Mouse (Mus musculus): Measurements from ENCODE around the gene Rgs1.

Gene Rgs1

DNA sequence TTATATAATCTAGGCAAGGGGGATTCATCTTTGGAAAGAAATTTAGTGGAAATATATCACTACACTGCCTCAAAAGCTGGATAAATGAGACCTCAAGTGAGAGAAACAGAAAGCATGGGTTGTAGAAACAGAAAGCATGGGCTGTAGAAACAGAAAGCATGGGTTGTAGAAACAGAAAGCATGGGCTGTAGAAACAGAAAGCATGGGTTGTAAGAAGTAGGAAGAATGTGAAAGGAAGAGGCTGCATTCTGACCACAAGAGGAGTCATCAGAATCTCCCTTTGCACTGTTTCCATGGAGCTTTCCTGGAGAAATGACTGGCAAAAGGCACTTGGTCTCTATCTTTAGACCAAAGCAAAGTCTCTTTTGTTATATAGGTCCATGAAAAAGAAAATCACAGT lies 33.8 kb downstream of the Rgs1 start:
- no peaks in the 10 kb centered on the region for H3K36me3 ChIP-seq (ENCODE audit: control insufficient read depth, insufficient read depth, low read length, poor library complexity, severe bottlenecking)
- DNase-seq (ENCODE audit: low read depth, low spot score) = no peak
- no peaks in the 10 kb centered on the region for H3K27me3 ChIP-seq (ENCODE audit: control insufficient read depth, insufficient read depth, low read length, poor library complexity, severe bottlenecking)

- Histone ChIP-seq H3K27me3 (ENCODE audit: control insufficient read depth, insufficient read depth, low read length, poor library complexity, severe bottlenecking) (no peaks in the 10 kb centered on the region), H3K36me3 (ENCODE audit: control insufficient read depth, insufficient read depth, low read length, poor library complexity, severe bottlenecking) (no peaks in the 10 kb centered on the region)
- no peak for DNase-seq (ENCODE audit: low read depth, low spot score)
Observed at GRCm38 (mm10) chr1:144210912-144211311, 38.1 kb downstream of the Rgs1 start.

DNA sequence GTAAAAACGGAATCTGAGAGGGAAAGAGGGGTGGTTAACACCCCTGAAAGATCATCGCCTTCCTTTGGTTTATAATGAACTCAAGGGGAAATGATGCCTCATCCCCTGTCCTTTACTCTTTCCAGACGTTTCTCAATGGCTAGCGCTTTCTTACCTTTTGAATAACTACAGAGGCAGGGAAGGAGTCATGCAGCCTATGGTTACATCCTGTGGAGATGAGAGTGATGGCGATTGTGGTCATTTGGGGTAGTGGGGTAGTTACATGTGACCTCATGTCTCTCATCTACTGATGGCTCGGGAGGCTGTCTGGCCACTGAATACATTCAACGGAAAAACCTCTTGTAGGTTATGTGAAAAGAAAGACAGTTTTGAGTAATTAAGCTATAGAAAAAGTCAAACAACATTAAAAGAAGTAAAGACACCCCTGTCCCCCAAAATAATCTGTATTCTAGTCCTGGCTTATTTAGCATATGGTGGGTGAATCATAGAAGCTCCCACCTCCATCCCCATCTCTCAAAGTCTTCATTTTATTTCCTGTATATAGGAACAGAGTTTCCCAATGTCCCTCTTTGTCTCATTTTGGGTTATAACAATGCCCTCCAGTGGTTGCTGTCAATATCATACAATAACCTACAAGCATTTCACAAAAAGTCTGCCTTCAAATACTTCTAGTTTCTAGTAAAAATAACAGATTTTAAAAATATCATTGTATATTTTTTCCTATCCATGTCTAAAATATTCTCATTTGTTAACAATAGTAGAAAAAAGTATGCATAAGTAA lies 42.6 kb downstream of the Rgs1 start:
- no peak for DNase-seq (ENCODE audit: low read depth, low spot score)
- H3K36me3 ChIP-seq (ENCODE audit: control insufficient read depth, insufficient read depth, low read length, poor library complexity, severe bottlenecking) = no peaks in the 10 kb centered on the region
- no peaks in the 10 kb centered on the region for H3K27me3 ChIP-seq (ENCODE audit: control insufficient read depth, insufficient read depth, low read length, poor library complexity, severe bottlenecking)

DNA sequence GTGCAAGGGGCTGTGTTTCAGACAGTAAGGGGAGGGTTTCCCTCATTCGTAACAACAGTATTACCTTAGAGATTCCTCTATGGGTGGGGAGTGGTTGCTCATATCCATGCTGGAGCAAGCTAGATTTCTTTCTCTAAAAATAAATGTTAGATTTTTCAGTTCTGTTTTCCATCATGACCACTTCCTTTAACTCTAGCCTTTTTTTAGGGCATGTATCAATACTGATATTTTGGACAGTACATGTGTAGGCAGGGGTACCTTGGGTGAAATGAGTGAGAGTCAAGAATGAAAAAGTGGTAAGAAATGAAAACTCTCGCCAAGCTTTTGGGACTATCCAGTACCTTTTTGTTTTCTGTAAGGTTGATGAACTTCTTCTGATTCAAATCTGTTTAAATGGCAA lies 44.3 kb downstream of the Rgs1 start:
- Histone ChIP-seq H3K36me3 (ENCODE audit: control insufficient read depth, insufficient read depth, low read length, poor library complexity, severe bottlenecking) (no peaks in the 10 kb centered on the region), H3K27me3 (ENCODE audit: control insufficient read depth, insufficient read depth, low read length, poor library complexity, severe bottlenecking) (no peaks in the 10 kb centered on the region)
- DNase-seq (ENCODE audit: low read depth, low spot score) = peak; percentile 39

DNA sequence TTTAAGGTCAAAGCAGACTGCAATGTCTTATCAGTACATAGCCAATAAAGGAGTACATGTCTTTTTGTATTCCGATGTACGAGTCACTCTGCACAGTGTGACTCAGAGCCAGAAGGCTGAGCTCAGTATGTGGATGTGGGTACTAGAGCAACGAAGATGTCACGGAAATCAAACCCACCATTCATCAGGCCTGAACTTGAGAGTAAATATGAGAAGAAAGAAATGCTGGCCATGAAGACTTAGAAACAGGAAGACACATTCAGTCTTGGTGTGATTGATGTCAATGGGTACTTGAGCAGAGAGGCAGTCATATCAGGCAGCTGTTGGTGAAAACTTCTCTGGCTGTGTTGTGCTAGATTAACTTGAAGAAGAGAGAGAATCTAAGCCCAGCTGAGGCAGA lies 46.1 kb downstream of the Rgs1 start:
- Histone ChIP-seq H3K27me3 (ENCODE audit: control insufficient read depth, insufficient read depth, low read length, poor library complexity, severe bottlenecking) (no peaks in the 10 kb centered on the region), H3K36me3 (ENCODE audit: control insufficient read depth, insufficient read depth, low read length, poor library complexity, severe bottlenecking) (no peaks in the 10 kb centered on the region)
- DNase-seq (ENCODE audit: low read depth, low spot score) = peak; percentile 69

DNA sequence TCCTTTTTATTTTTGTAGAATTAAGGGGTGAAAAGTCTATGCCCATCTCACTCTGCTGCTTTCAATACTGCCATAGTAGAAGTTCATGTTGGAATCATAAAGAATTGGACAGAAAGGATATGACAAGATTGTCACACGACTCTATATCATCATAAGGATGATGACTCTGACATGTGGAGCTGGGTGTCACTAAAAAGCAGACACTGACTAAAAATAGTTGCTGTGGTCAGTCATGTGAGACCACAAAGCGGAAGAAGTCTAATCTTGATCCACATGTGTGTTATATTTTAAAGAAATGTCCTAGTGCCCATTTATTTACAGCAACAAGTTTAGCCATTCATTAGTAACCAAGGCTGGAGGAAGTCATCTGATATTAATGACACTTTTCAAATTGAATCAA lies 48.5 kb downstream of the Rgs1 start:
- Histone ChIP-seq H3K27me3 (ENCODE audit: control insufficient read depth, insufficient read depth, low read length, poor library complexity, severe bottlenecking) (no peaks in the 10 kb centered on the region), H3K36me3 (ENCODE audit: control insufficient read depth, insufficient read depth, low read length, poor library complexity, severe bottlenecking) (no peaks in the 10 kb centered on the region)
- DNase-seq (ENCODE audit: low read depth, low spot score) = peak; percentile 92

- no peak for DNase-seq (ENCODE audit: low read depth, low spot score)
- no peaks in the 10 kb centered on the region for H3K27me3 ChIP-seq (ENCODE audit: control insufficient read depth, insufficient read depth, low read length, poor library complexity, severe bottlenecking)
- no peaks in the 10 kb centered on the region for H3K36me3 ChIP-seq (ENCODE audit: control insufficient read depth, insufficient read depth, low read length, poor library complexity, severe bottlenecking)
Observed at GRCm38 (mm10) chr1:144199538-144199937, 49.5 kb downstream of the Rgs1 start.

DNA sequence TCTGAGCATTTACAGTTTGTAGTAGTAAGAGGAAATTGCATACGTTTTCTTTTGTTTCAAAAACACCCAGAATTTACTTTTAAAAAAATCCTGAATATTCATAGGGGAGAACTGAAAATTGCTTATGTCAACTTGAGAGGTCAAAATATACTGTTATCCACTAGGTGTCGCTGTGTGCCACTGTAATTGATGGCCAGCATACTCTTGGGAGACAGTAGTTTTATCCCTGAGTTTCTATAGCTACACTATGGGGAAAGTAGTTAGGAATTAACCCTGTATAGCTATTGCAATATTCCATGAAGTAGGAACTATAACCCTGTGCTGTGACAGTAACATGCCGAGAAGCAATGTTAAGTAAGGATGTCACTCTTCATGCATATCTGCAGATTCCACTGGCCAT lies 51.4 kb downstream of the Rgs1 start:
- DNase-seq (ENCODE audit: low read depth, low spot score) = peak; percentile 83
- Histone ChIP-seq H3K36me3 (ENCODE audit: control insufficient read depth, insufficient read depth, low read length, poor library complexity, severe bottlenecking) (no peaks in the 10 kb centered on the region), H3K27me3 (ENCODE audit: control insufficient read depth, insufficient read depth, low read length, poor library complexity, severe bottlenecking) (no peaks in the 10 kb centered on the region)

Measured in splenic B cell, adult 2 months (primary cell).